20 mouse cellular contexts compared by ENCODE assay signal in genomic region chr16:84989476-84989875, GRCm38 (mm10).
A peak's percentile ranks its signal among the peaks of the same experiment; 100 is the strongest.
DNase-seq lines count a peak whose midpoint lies in the region; ATAC-seq and TF ChIP-seq lines count a peak whose summit lies in the region.
"Had no signal": no experiment of that assay in that cellular context is flagged by ENCODE, and none has a peak within 500 bp of the region (broad histone marks: within the 10 kb centered on the region; RNA-seq: fewer than 3 reads in every experiment).

No protein-coding gene starts in this region.

- intact Hi-C loops in heart, postnatal 14 days (cut with DNase I): no loop called here
- intact Hi-C loops in heart, postnatal 36 days (cut with DNase I): no loop called here

- H3K4me1 ChIP-seq in heart, postnatal 0 days (ENCODE audit: control insufficient read depth, insufficient read depth): peaks cover 17% of the 10 kb centered on the region; the same call in 1 of the 2 replicates
- peaks cover 25% of the 10 kb centered on the region for H3K4me1 ChIP-seq in neural tube, embryonic 13.5 days (replicated peaks)
- peaks cover 15% of the 10 kb centered on the region for H3K4me1 ChIP-seq in olfactory bulb, adult 2 months (ENCODE audit: control insufficient read depth, insufficient read depth, low read length)
- H3K4me1 ChIP-seq: liver, embryonic 13.5 days had no signal

- H3K4me2 ChIP-seq in heart, postnatal 0 days (ENCODE audit: low read depth, low read length): no peak overlapping the region
- H3K4me2 ChIP-seq in neural tube, embryonic 13.5 days: no peak overlapping the region
- H3K4me2 ChIP-seq: embryonic facial prominence, embryonic 13.5 days; kidney, embryonic 15.5 days; limb, embryonic 13.5 days; liver, embryonic 13.5 days; midbrain, embryonic 11.5 days had no signal

- no peaks in the 10 kb centered on the region for H3K9me3 ChIP-seq in heart, postnatal 0 days (replicated peaks; ENCODE audit: control insufficient read depth, low read length)
- no peaks in the 10 kb centered on the region for H3K9me3 ChIP-seq in neural tube, embryonic 13.5 days
- H3K9me3 ChIP-seq: embryonic facial prominence, embryonic 13.5 days; kidney, embryonic 15.5 days; limb, embryonic 13.5 days; liver, embryonic 13.5 days had no signal

- no peak for ATAC-seq in heart, postnatal 0 days (ENCODE audit: insufficient read depth, low read depth)
- 0 out of 2 replicates have a peak, but pooled peaks have one; percentile 51 for ATAC-seq in neural tube, embryonic 13.5 days (ENCODE audit: low read depth)
- ATAC-seq: intestine, postnatal 0 days had no signal

- no peaks in the 10 kb centered on the region for H3K27me3 ChIP-seq in heart, postnatal 0 days (ENCODE audit: control insufficient read depth, insufficient read depth, low read length)
- no peaks in the 10 kb centered on the region for H3K27me3 ChIP-seq in neural tube, embryonic 13.5 days
- H3K27me3 ChIP-seq: CH12.LX; embryonic facial prominence, embryonic 13.5 days; kidney, embryonic 15.5 days; limb, embryonic 13.5 days; liver, embryonic 13.5 days had no signal

- no peak overlapping the region for H3K4me3 ChIP-seq in heart, postnatal 0 days (ENCODE audit: low read depth, low read length)
- no peak overlapping the region for H3K4me3 ChIP-seq in neural tube, embryonic 13.5 days
- no peak overlapping the region for H3K4me3 ChIP-seq in olfactory bulb, adult 2 months (ENCODE audit: insufficient read depth, low read depth, low read length)
- H3K4me3 ChIP-seq: embryonic facial prominence, embryonic 13.5 days; kidney, embryonic 15.5 days; limb, embryonic 13.5 days; liver, embryonic 13.5 days had no signal

- H3K27ac ChIP-seq in heart, postnatal 0 days (ENCODE audit: low read depth): peak overlapping the region; percentile 60
- peak overlapping the region; percentile 39 for H3K27ac ChIP-seq in neural tube, embryonic 13.5 days (replicated peaks)
- peak overlapping the region; percentile 42; the same call in 1 of the 2 replicates for H3K27ac ChIP-seq in olfactory bulb, adult 2 months (ENCODE audit: insufficient read depth, low read depth, low read length)
- H3K27ac ChIP-seq: embryonic facial prominence, embryonic 13.5 days; kidney, embryonic 15.5 days; limb, embryonic 13.5 days; liver, embryonic 13.5 days had no signal

- TF ChIP-seq CTCF in heart, postnatal 0 days (IDR thresholded peaks at IDR 0.05; ENCODE audit: low read depth): no peak
- TF ChIP-seq CTCF in olfactory bulb, adult 2 months (IDR thresholded peaks at IDR 0.05; ENCODE audit: insufficient read depth, low read depth, low read length): no peak

- no peak overlapping the region for H3K9ac ChIP-seq in heart, postnatal 0 days (replicated peaks; ENCODE audit: low read depth, low read length)
- no peak overlapping the region for H3K9ac ChIP-seq in neural tube, embryonic 13.5 days
- H3K9ac ChIP-seq: embryonic facial prominence, embryonic 13.5 days; kidney, embryonic 15.5 days; limb, embryonic 13.5 days; liver, embryonic 13.5 days had no signal

- 87% methylated on average over 10 of the region's 10 CpGs for WGBS in heart, postnatal 0 days
- 63% methylated on average over 10 of the region's 10 CpGs for WGBS in neural tube, embryonic 13.5 days
- WGBS in olfactory bulb, adult 2 months: 21% methylated on average over 10 of the region's 10 CpGs

- peaks cover 15% of the 10 kb centered on the region; the same call in 1 of the 2 replicates for H3K36me3 ChIP-seq in heart, postnatal 0 days (replicated peaks; ENCODE audit: control insufficient read depth, insufficient read depth, low read length)
- H3K36me3 ChIP-seq in neural tube, embryonic 13.5 days: peaks cover 55% of the 10 kb centered on the region
- H3K36me3 ChIP-seq: liver, embryonic 13.5 days had no signal

- peak; percentile 19 for DNase-seq in heart, adult 11 months
- DNase-seq in heart, postnatal 14 days: no peak
- no peak for DNase-seq in heart, postnatal 0 days (ENCODE audit: low spot score)
- no peak for DNase-seq in heart, postnatal 36 days
- DNase-seq in neural tube, embryonic 10.5 days (ENCODE audit: extremely low spot score, low spot score): no peak
- DNase-seq in adrenal gland, postnatal 4 days (ENCODE audit: low spot score in 2 of 2): no peak
- DNase-seq: adrenal gland, postnatal 14 days; cerebellum, adult 9-11 months; layer of hippocampus, postnatal 36 days; liver, embryonic 13.5 days; right cerebral cortex, postnatal 14 days; spleen, adult 18-20 months had no signal

- no peak for TF ChIP-seq EP300 in heart, postnatal 0 days (IDR thresholded peaks at IDR 0.05; ENCODE audit: low read depth)

- no peak for TF ChIP-seq POLR2A in olfactory bulb, adult 2 months (IDR thresholded peaks at IDR 0.05; ENCODE audit: insufficient read depth, low read depth, low read length)
